Mouse (Mus musculus): ENCODE data around the gene Iqsec2.

The Iqsec2 gene

DNA sequence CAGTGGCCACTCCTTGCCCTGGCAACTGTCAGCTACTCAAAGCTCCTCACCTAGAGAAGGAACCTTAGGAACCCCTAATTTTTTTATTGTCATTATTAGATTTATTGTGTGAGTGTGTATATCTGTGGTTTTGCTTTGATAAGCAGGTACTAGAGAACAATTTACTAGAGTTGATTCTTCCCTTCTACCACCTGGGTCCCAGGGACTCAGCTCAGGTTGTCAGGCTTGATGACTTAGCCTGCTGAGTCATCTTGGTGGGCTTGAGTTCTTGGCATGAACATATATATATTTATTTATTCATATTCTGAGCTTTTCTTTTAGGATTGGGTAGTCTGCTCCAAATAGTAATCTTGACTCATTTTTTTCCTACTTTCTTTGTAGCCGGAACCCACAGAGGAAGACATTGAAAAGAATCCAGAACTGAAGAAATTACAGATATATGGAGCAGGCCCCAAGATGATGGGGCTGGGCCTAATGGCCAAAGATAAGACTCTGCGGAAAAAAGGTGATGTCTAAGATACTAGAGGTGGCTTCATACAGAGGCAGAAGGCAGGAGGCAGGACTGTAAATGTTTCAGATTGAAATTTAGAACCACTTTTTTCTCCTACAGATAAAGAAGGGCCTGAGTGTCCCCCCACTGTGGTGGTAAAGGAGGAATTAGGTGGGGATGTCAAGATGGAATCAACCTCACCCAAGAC, 100.6 kb downstream of the Iqsec2 start:
- no peak for DNase-seq (ENCODE audit: low spot score in 2 of 2)

DNA sequence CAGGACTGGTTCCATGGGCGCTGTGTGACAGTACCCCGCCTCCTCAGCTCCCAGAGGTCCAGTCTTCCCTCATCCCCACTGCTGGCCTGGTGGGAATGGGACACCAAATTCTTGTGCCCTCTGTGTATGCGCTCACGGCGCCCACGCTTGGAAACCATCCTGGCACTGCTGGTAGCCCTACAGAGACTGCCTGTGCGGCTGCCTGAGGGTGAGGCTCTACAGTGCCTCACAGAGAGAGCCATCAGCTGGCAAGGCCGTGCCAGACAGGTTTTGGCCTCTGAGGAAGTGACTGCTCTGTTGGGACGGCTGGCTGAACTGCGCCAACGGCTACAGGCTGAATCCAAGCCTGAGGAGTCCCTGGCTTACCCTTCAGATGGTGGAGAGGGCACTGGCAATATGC, 127.1 kb downstream of the Iqsec2 start:
- no peak for DNase-seq (ENCODE audit: low spot score in 2 of 2)
